ENCODE assay signal across 18 mouse cellular contexts in genomic region chr3:86802825-86803224, GRCm38 (mm10).
DNase-seq lines count a peak whose midpoint lies in the region; ATAC-seq and TF ChIP-seq lines count a peak whose summit lies in the region.
"Had no signal": no experiment of that assay in that cellular context is flagged by ENCODE, and none has a peak within 500 bp of the region (broad histone marks: within the 10 kb centered on the region; RNA-seq: fewer than 3 reads in every experiment).

No protein-coding gene starts in this region.

- DNase-seq in heart, postnatal 0 days (ENCODE audit: low spot score), result no peak
- peak; percentile 12 for DNase-seq in lung, postnatal 10 days
- DNase-seq in lung, postnatal 4 days, result no peak
- peak; percentile 46 for DNase-seq in liver, adult 2 months (ENCODE audit: extremely low read depth, low read depth, low spot score)
- DNase-seq in left cerebral cortex, postnatal 4 days, result no peak
- DNase-seq: adrenal gland, adult 2 months; cerebellum, adult 8-10 months; kidney, adult 8-10 months; kidney, postnatal 25 days; lung, adult 18-20 months; thymus, postnatal 14 days had no signal

- no peaks in the 10 kb centered on the region for H3K9me3 ChIP-seq in heart, postnatal 0 days (replicated peaks; ENCODE audit: control insufficient read depth, low read length)
- H3K9me3 ChIP-seq in heart, embryonic 11.5 days (replicated peaks; ENCODE audit: control insufficient read depth, low read length), result no peaks in the 10 kb centered on the region
- H3K9me3 ChIP-seq in liver, embryonic 16.5 days (replicated peaks; ENCODE audit: control insufficient read depth, low read length), result no peaks in the 10 kb centered on the region
- H3K9me3 ChIP-seq: embryonic facial prominence, embryonic 12.5 days; limb, embryonic 10.5 days had no signal

- no peak for TF ChIP-seq POLR2A in liver, adult 2 months (IDR thresholded peaks at IDR 0.05; ENCODE audit: extremely low read depth, insufficient read depth, low read length)

- no peaks in the 10 kb centered on the region for H3K36me3 ChIP-seq in heart, postnatal 0 days (replicated peaks; ENCODE audit: control insufficient read depth, insufficient read depth, low read length)
- H3K36me3 ChIP-seq in heart, embryonic 11.5 days (ENCODE audit: control insufficient read depth, insufficient read depth, low read length), result no peaks in the 10 kb centered on the region
- no peaks in the 10 kb centered on the region for H3K36me3 ChIP-seq in liver, adult 2 months (ENCODE audit: control insufficient read depth, insufficient read depth, low read length)
- no peaks in the 10 kb centered on the region for H3K36me3 ChIP-seq in liver, embryonic 16.5 days (ENCODE audit: control insufficient read depth, insufficient read depth)
- H3K36me3 ChIP-seq: limb, embryonic 10.5 days had no signal

- H3K79me2 ChIP-seq in liver, adult 2 months (ENCODE audit: control insufficient read depth, insufficient read depth, low read length), result no peaks in the 10 kb centered on the region

- no peaks in the 10 kb centered on the region for H3K4me1 ChIP-seq in heart, postnatal 0 days (ENCODE audit: control insufficient read depth, insufficient read depth)
- H3K4me1 ChIP-seq in heart, embryonic 11.5 days (ENCODE audit: control insufficient read depth, insufficient read depth, low read length), result peaks cover 7% of the 10 kb centered on the region
- no peaks in the 10 kb centered on the region; the same call in 1 of the 2 replicates for H3K4me1 ChIP-seq in liver, adult 2 months (ENCODE audit: control insufficient read depth, insufficient read depth, low read length)
- peaks cover 38% of the 10 kb centered on the region for H3K4me1 ChIP-seq in liver, embryonic 16.5 days (ENCODE audit: control insufficient read depth, low read depth, low read length)

- intact Hi-C loops in left cerebral cortex, postnatal 4 days (cut with DNase I), result no loop called here

- TF ChIP-seq CTCF in heart, postnatal 0 days (IDR thresholded peaks at IDR 0.05; ENCODE audit: low read depth), result no peak
- TF ChIP-seq CTCF in liver, adult 2 months (IDR thresholded peaks at IDR 0.05; ENCODE audit: low read depth, low read length), result no peak

- ATAC-seq in heart, postnatal 0 days (ENCODE audit: insufficient read depth, low read depth), result peak; percentile 44; the same call in 1 of the 2 replicates
- no peak for ATAC-seq in heart, embryonic 11.5 days (replicated peaks; ENCODE audit: insufficient number of reproducible peaks, low FRiP score, low TSS enrichment)
- no peak for ATAC-seq in liver, embryonic 16.5 days (ENCODE audit: low read depth)
- ATAC-seq: midbrain, embryonic 16.5 days had no signal

- no peak overlapping the region for H3K9ac ChIP-seq in heart, postnatal 0 days (replicated peaks; ENCODE audit: low read depth, low read length)
- no peak overlapping the region for H3K9ac ChIP-seq in heart, embryonic 11.5 days (ENCODE audit: low read depth, low read length)
- H3K9ac ChIP-seq in liver, adult 2 months (ENCODE audit: low read depth, low read length), result no peak overlapping the region
- H3K9ac ChIP-seq in liver, embryonic 16.5 days (ENCODE audit: low read depth, low read length), result no peak overlapping the region
- H3K9ac ChIP-seq: embryonic facial prominence, embryonic 12.5 days had no signal

- 43% methylated on average over 8 of the region's 8 CpGs for WGBS in heart, postnatal 0 days
- 53% methylated on average over 8 of the region's 8 CpGs for WGBS in heart, embryonic 11.5 days (ENCODE audit: insufficient replicate concordance)
- WGBS in liver, adult 2 months, result 14% methylated on average over 8 of the region's 8 CpGs
- WGBS in liver, embryonic 16.5 days (ENCODE audit: insufficient replicate concordance), result 36% methylated on average over 8 of the region's 8 CpGs

- no peak for TF ChIP-seq EP300 in heart, postnatal 0 days (IDR thresholded peaks at IDR 0.05; ENCODE audit: low read depth)

- no peak overlapping the region for H3K4me2 ChIP-seq in heart, postnatal 0 days (ENCODE audit: low read depth, low read length)
- H3K4me2 ChIP-seq in heart, embryonic 11.5 days, result no peak overlapping the region
- no peak overlapping the region for H3K4me2 ChIP-seq in liver, embryonic 16.5 days (ENCODE audit: low read depth, low read length)
- H3K4me2 ChIP-seq: embryonic facial prominence, embryonic 12.5 days had no signal

- no peak overlapping the region for H3K4me3 ChIP-seq in heart, postnatal 0 days (ENCODE audit: low read depth, low read length)
- H3K4me3 ChIP-seq in heart, embryonic 11.5 days (ENCODE audit: low read depth, low read length), result no peak overlapping the region
- H3K4me3 ChIP-seq in liver, adult 2 months (ENCODE audit: insufficient read depth, low read depth, low read length), result no peak overlapping the region
- H3K4me3 ChIP-seq in liver, embryonic 16.5 days (ENCODE audit: low read depth, low read length), result no peak overlapping the region
- H3K4me3 ChIP-seq: embryonic facial prominence, embryonic 12.5 days; erythroblast, embryonic 14.5 days; left cerebral cortex, adult 2 months; limb, embryonic 10.5 days had no signal

- H3K27ac ChIP-seq in heart, postnatal 0 days (ENCODE audit: low read depth), result no peak overlapping the region
- no peak overlapping the region for H3K27ac ChIP-seq in heart, embryonic 11.5 days (ENCODE audit: low read depth, low read length)
- peak overlapping the region; percentile 2; the same call in 1 of the 2 replicates for H3K27ac ChIP-seq in liver, adult 2 months (replicated peaks; ENCODE audit: insufficient read depth, low read depth, low read length)
- H3K27ac ChIP-seq in liver, embryonic 16.5 days (ENCODE audit: low read length), result 0 out of 2 replicates have a peak overlapping the region, but pooled peaks have one; percentile 15
- H3K27ac ChIP-seq: embryonic facial prominence, embryonic 12.5 days; left cerebral cortex, adult 2 months had no signal

- no peaks in the 10 kb centered on the region for H3K27me3 ChIP-seq in heart, postnatal 0 days (ENCODE audit: control insufficient read depth, insufficient read depth, low read length)
- no peaks in the 10 kb centered on the region for H3K27me3 ChIP-seq in heart, embryonic 11.5 days (ENCODE audit: control insufficient read depth, insufficient read depth, low read length)
- H3K27me3 ChIP-seq in liver, adult 2 months (ENCODE audit: control insufficient read depth, insufficient read depth, low read length), result no peaks in the 10 kb centered on the region
- no peaks in the 10 kb centered on the region for H3K27me3 ChIP-seq in liver, embryonic 16.5 days (ENCODE audit: control insufficient read depth, insufficient read depth, low read depth, low read length)
- H3K27me3 ChIP-seq: embryonic facial prominence, embryonic 12.5 days had no signal

Comparison
In these comparisons a context has a peak if more than half of its experiments do, and no peak if none do; other contexts are left out.
1. DNase-seq: peak in lung, postnatal 10 days (single experiment) and liver, adult 2 months (single experiment); none in heart, postnatal 0 days (single experiment), lung, postnatal 4 days (0 of 2) and left cerebral cortex, postnatal 4 days (single experiment).
2. H3K27ac ChIP-seq: peak in liver, adult 2 months (single experiment) and liver, embryonic 16.5 days (single experiment); none in heart, postnatal 0 days (single experiment) and heart, embryonic 11.5 days (single experiment).